Mouse (Mus musculus) neural tube, embryonic 11.5 days (tissue): ENCODE results near the gene Ppp4r4. TPM values are rescaled to one million over a fixed set of nuclear protein-coding genes. Genes with fewer than 3 reads are reported as not detected.
"Not testable (repeated sequence)": the region's sequence is repeated elsewhere in the genome, so short reads cannot be mapped to it uniquely, and the experiment has no call there.

Experiments
- ATAC-seq: fragments of 200-750 bp; cut with Nextera tagmentation; 2 replicates; pipeline ENCODE4 v1.8.0; 2017; ENCODE audit warnings: moderate number of reproducible peaks, mild to moderate bottlenecking, moderate TSS enrichment, moderate library complexity; ENCODE audit not compliant: insufficient read depth, low FRiP score, low TSS enrichment
- DNase-seq: peaks from one replicate; pipeline ENCODE4 v3.0.0-alpha.2; 2015; ENCODE audit warnings: low spot score
- H3K27ac ChIP-seq: fragments of 300-500 bp; sonication (generic); 2 replicates; pipeline ENCODE4 v1.5.1; 2014; ENCODE audit warnings: low read depth, mild to moderate bottlenecking, low read length
- H3K27me3 ChIP-seq: fragments of 300-500 bp; sonication (generic); 2 replicates; pipeline ENCODE4 v1.6.1; 2014; ENCODE audit warnings: mild to moderate bottlenecking, low read length, mixed read lengths; ENCODE audit not compliant: control insufficient read depth, insufficient read depth
- H3K36me3 ChIP-seq: fragments of 300-500 bp; sonication (generic); 2 replicates; pipeline ENCODE4 v1.6.1; 2014; ENCODE audit warnings: mild to moderate bottlenecking, low read length, moderate library complexity, mixed read lengths; ENCODE audit not compliant: control insufficient read depth, insufficient read depth
- H3K4me1 ChIP-seq: fragments of 300-500 bp; sonication (generic); 2 replicates; pipeline ENCODE4 v1.6.1; 2014; ENCODE audit warnings: low read length, mixed read lengths; ENCODE audit not compliant: control insufficient read depth, insufficient read depth
- H3K4me2 ChIP-seq: fragments of 300-500 bp; sonication (generic); 2 replicates; pipeline ENCODE4 v1.6.1; 2014; ENCODE audit warnings: low read depth, mild to moderate bottlenecking, moderate library complexity
- H3K4me3 ChIP-seq: fragments of 300-500 bp; sonication (generic); 2 replicates; pipeline ENCODE4 v1.5.1; 2014; ENCODE audit warnings: low read depth, low read length
- H3K9ac ChIP-seq: fragments of 300-500 bp; sonication (generic); 2 replicates; pipeline ENCODE4 v1.6.1; 2014; ENCODE audit warnings: mild to moderate bottlenecking, low read length
- H3K9me3 ChIP-seq: fragments of 300-500 bp; sonication (generic); 2 replicates; pipeline ENCODE4 v1.6.1; 2016; ENCODE audit warnings: low read length; ENCODE audit not compliant: control insufficient read depth
- WGBS: fragments of 180-500 bp; shearing (Covaris S2); extraction: QIAGEN DNeasy Blood & Tissue Kit; methylation state at CpG from one replicate; pipeline ENCODE4 v1.1.7; 2014; 5-methylcytosine and 5-hydroxymethylcytosine counted together
- polyA plus RNA-seq: library from polyadenylated mRNA; unstranded; fragments of >200 nt; fragmentation: Nextera tagmentation; extraction: Ambion mirVana; gene quantifications from 2 replicates; pipeline ENCODE4 v1.2.1, GENCODE M21; 2014

Ppp4r4 gene
- polyA plus RNA-seq, 1 experiment from 2014 or later: 2.7 TPM

DNA sequence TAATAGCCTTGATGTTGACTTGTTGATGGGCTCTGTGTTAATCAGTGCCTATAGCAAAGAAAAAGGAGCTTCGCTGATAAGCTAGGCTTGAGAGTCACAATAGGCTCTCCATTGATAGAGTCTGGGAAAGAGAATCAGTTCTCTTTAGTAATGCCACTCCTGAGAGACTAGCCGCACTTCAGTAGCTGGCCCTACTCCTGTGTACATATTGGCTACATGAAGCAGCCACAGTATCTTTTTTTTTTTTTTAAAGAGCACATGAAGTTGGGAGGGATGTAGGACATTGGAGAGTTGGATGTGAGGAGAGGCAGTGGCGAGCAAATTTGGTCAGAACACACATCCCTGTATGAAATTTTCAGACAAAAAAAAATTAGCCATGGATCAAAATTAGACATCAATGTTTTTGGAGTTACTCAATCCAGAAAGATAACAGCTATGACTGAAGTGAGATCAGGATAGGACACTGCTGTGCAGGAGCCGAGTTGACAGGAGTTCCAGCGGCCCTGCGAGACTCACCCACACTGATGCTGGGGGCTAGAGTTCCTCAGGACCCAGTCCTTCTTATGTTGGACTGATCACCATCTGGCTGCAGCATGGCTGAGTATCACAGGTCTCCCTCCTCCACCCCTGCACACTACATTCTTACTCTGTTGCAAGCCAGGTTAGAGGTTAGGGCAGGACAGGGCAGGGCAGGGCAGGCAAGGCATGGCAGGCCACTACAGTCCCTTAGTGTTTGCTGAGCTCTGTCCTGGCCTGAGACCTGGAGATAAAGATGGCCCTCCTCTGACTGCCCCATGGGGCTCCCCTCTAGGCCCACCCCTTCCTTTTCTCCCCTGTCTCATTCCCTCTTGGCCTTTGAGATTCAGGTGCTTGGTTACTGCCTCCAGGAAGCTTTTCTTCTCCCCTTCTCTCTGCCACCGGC lies 123.3 kb downstream of the Ppp4r4 start:
- no peaks in the 10 kb centered on the region for H3K9me3 ChIP-seq
- no peak for DNase-seq
- no peak overlapping the region for H3K4me2 ChIP-seq
- no peaks in the 10 kb centered on the region for H3K36me3 ChIP-seq
- no peaks in the 10 kb centered on the region for H3K4me1 ChIP-seq
- no peak for ATAC-seq
- H3K27me3 ChIP-seq: no peaks in the 10 kb centered on the region
- H3K4me3 ChIP-seq: no peak overlapping the region
- no peak overlapping the region for H3K9ac ChIP-seq
- 91% methylated on average over 7 of the region's 7 CpGs for WGBS
- H3K27ac ChIP-seq: no peak overlapping the region

GRCm38 (mm10) chr12:103656848-103657626 lies 125.0 kb downstream of the Ppp4r4 start, which contains the start of gene Serpina6:
TSS of gene Serpina6 (minus strand) at chr12:103657212.
- Histone ChIP-seq H3K4me2 (no peak within 1 kb of the TSS), H3K9ac (no peak within 1 kb of the TSS), H3K36me3 (no peaks in the 10 kb centered on the region), H3K9me3 (no peaks in the 10 kb centered on the region), H3K27me3 (no peaks in the 10 kb centered on the region), H3K4me3 (no peak within 1 kb of the TSS), H3K4me1 (no peaks in the 10 kb centered on the region), H3K27ac (no peak within 1 kb of the TSS)
- no peak for ATAC-seq
- 82% methylated on average over 9 of the region's 9 CpGs for WGBS
- no peak for DNase-seq

- WGBS: 86% methylated on average over 10 of the region's 10 CpGs
- Histone ChIP-seq H3K9ac (no peak overlapping the region), H3K4me1 (no peaks in the 10 kb centered on the region), H3K27ac (no peak overlapping the region), H3K9me3 (no peaks in the 10 kb centered on the region), H3K4me3 (no peak overlapping the region), H3K4me2 (no peak overlapping the region), H3K36me3 (no peaks in the 10 kb centered on the region), H3K27me3 (no peaks in the 10 kb centered on the region)
- no peak for DNase-seq
- ATAC-seq: no peak
Observed at GRCm38 (mm10) chr12:103657991-103658390, 125.9 kb downstream of the Ppp4r4 start.

GRCm38 (mm10) chr12:103659171-103659570 lies 127.1 kb downstream of the Ppp4r4 start:
- Histone ChIP-seq H3K27ac (no peak overlapping the region), H3K9me3 (no peaks in the 10 kb centered on the region), H3K4me2 (no peak overlapping the region), H3K27me3 (no peaks in the 10 kb centered on the region), H3K4me3 (no peak overlapping the region), H3K9ac (no peak overlapping the region), H3K36me3 (no peaks in the 10 kb centered on the region), H3K4me1 (no peaks in the 10 kb centered on the region)
- 82% methylated on average over 2 of the region's 2 CpGs for WGBS
- DNase-seq (no peak), ATAC-seq (no peak)

DNA sequence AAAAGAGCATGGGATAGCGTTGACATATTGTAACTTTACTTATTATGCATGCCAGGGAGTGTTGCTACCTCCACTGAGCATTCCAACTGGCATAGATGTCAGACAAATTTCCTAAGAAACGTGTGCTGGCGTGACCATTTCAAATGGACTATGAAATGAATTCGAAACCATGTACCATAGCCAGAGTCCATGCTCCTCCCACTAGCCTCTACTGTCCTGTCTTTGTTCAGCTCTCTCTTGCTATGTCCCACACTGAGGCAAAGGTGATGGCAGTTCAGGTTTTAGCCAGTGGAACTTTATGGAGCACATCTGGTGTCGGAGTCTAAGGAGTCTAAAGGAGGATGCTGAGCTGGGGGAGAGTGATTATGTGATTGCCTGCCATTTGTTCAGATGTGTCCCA lies 128.0 kb downstream of the Ppp4r4 start:
- Histone ChIP-seq H3K36me3 (no peaks in the 10 kb centered on the region), H3K27me3 (no peaks in the 10 kb centered on the region), H3K4me3 (no peak overlapping the region), H3K9ac (no peak overlapping the region), H3K27ac (no peak overlapping the region), H3K9me3 (no peaks in the 10 kb centered on the region), H3K4me1 (no peaks in the 10 kb centered on the region), H3K4me2 (no peak overlapping the region)
- no peak for DNase-seq
- 82% methylated on average over 5 of the region's 5 CpGs for WGBS
- ATAC-seq: no peak

DNA sequence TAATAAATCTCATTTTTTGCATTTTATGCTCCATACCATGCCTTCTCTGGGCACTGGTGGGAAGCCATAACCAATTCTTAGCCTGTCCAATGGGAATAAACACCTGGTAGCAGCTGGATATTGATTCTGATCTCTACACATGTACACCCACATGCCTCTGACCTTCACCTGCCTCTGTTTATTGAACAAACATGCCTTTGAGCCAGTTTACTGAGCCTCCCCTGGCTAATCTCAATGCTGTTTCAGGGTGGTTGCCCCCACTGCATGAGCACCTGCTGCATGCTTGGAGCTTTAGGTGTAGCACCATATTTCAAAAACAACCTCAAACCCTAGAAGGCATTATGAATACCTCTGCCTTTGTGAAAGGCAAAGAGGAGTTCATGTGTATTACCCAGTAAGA lies 130.0 kb downstream of the Ppp4r4 start:
- H3K4me3 ChIP-seq, H3K9me3 ChIP-seq, H3K27me3 ChIP-seq, H3K36me3 ChIP-seq, H3K9ac ChIP-seq, H3K4me1 ChIP-seq, DNase-seq, H3K4me2 ChIP-seq, ATAC-seq, H3K27ac ChIP-seq: not testable (repeated sequence)

Other genes with a start within 250 kb of the Ppp4r4 start
- 23.7 and 24.2 TPM in 2 replicates for gene Fam181a, start 221.3 kb upstream of the Ppp4r4 start, polyA plus RNA-seq
- 2.9 and 3.4 TPM in 2 replicates for gene Asb2, start 176.3 kb upstream of the Ppp4r4 start, polyA plus RNA-seq
- 19.2 and 20.3 TPM in 2 replicates for gene Otub2, start 143.6 kb upstream of the Ppp4r4 start, polyA plus RNA-seq
- gene 9330161L09Rik, start 124.5 kb upstream of the Ppp4r4 start, polyA plus RNA-seq: 1.2 and 1.3 TPM in 2 replicates
- 111 and 118 TPM in 2 replicates for gene Ddx24, start 106.5 kb upstream of the Ppp4r4 start, polyA plus RNA-seq
- 1.8 and 2.0 TPM in 2 replicates for gene Ifi27, start 98.1 kb upstream of the Ppp4r4 start, polyA plus RNA-seq
- 1.4 TPM in 2 replicates for gene Ifi27l2a, start 88.6 kb upstream of the Ppp4r4 start, polyA plus RNA-seq
- not detected in 2 replicates for gene Ifi27l2b, start 75.1 kb upstream of the Ppp4r4 start, polyA plus RNA-seq
- 0.08 TPM in 1 of 2 replicates, not detected in the other for gene Serpina10, start 99.2 kb downstream of the Ppp4r4 start, polyA plus RNA-seq
- gene Serpina6, start 124.9 kb downstream of the Ppp4r4 start, polyA plus RNA-seq: 0.33 and 0.84 TPM in 2 replicates
- not detected in 2 replicates for gene Serpina16, start 143.9 kb downstream of the Ppp4r4 start, polyA plus RNA-seq
- not detected in 2 replicates for gene Serpina1f, start 163.2 kb downstream of the Ppp4r4 start, polyA plus RNA-seq
- gene Serpina1d, start 241.3 kb downstream of the Ppp4r4 start, polyA plus RNA-seq: not detected in 2 replicates